Mouse (Mus musculus): ENCODE data around the gene Bbs9.

Gene Bbs9

GRCm38 (mm10) chr9:22532810-22533447, 57.4 kb downstream of the Bbs9 start:
- no peak for DNase-seq (ENCODE audit: low spot score in 2 of 2)

GRCm38 (mm10) chr9:22537767-22538373, 62.4 kb downstream of the Bbs9 start:
- DNase-seq (ENCODE audit: low spot score in 2 of 2): no peak

DNA sequence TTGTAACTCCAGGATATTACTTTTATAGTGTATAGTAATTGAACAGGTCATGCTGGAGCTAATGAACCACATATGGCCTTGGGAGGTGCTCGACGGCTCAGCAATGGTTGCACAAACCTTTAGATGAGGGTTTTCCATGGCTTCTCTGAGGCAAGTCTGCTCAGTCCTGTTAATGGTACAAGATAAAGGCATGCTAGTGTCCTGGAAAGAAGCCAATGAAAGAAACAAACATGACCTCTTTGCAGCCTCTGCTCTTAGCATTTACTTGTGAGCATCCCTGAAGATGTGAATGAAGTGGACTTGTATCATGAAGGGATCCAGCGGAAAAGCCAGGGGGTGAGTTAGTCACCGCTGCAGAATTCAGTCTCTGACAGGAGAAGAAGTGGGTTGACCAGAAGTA, 64.0 kb downstream of the Bbs9 start:
- no peak for DNase-seq (ENCODE audit: low spot score in 2 of 2)

- DNase-seq (ENCODE audit: low spot score in 2 of 2): no peak
Measured at GRCm38 (mm10) chr9:22541130-22541529, 65.6 kb downstream of the Bbs9 start.

DNA sequence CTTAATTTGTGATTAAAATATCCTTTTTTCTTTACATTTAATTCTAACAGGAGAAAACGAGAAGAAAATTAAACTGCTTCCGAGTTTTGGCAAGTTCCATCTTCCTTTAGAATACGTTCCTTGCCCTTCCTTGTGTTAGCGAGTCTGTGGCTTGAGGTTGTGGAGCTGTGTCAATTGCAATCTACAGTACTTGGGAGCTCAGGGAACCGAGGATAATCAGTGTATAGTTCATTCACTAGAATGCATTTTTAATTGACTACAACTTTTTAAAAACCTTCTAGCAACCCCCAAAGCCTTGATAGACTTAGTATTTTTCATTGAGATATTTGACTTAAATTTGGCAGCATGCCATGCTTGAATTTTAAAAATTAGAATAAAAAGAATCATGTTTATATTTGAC, 68.0 kb downstream of the Bbs9 start:
- no peak for DNase-seq (ENCODE audit: low spot score in 2 of 2)

DNA sequence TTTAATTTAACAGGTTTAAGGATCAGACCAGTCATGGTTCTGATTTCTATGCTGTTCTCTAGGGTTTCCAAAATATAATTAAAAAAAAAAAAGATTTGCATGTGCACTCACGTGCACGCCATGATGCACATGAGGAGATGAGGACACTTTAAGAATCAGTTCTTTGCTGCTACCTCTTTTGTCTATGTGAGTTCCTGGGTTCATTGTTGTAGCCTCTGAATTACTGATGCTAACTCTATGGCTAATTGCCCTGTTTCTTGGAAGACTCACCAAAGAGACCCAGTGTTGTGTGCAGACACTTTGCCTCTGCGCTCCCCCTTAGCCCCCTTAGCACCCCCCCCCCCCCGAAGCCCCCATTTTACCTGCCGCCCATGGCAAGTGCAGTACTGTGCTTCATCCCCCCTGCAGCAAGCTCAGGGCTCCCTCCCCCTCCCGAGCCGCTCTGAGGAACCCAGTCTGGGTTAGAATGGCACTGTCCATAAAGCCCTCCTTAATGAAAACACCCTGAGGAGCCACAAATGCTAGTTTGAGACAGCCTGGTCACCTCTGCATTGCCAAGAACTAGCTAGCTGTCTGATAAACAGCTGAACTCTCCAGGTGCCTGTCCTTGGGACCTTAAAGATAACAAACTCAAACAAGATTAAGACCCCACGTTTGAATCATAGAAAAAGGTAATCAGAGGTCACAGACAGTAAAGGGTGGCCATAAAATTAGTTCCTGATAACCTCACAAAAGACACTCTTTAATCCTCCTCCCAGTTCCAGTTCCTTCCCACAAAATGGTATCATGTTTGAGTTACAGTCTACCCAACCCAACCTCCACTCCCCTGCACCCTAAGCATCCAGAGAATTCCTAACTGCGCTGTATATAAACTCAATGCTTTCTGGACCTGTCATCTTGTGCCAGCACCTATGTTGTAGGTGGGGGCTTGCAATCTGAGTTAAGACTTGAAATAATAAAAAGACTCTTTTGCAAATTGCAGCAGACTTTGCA, 69.1 kb downstream of the Bbs9 start:
- DNase-seq (ENCODE audit: low spot score in 2 of 2): no peak

DNA sequence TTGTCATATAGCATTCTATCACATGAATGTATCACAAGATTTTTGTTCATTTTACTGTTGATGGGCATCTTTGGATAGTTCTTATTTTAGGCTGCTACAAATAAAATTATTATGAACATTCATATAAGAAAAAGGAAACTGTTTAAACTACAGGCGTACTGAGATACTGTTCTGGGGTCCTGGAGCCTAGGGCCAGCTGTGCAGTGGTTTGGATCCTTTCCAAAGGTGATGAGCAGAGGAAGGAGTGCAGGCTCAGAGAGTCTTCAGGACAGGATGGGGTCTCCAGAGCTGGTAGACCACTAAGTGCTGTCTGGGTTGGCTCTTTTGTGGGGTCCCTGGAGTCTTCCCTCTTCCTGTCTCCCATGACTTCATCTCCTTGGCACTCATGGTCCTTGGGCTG, 75.8 kb downstream of the Bbs9 start:
- no peak for DNase-seq (ENCODE audit: low spot score in 2 of 2)

- DNase-seq (ENCODE audit: low spot score in 2 of 2): no peak
Measured at GRCm38 (mm10) chr9:22556076-22556475, 80.6 kb downstream of the Bbs9 start.

GRCm38 (mm10) chr9:22557467-22557866, 82.0 kb downstream of the Bbs9 start:
- peak; percentile 45 to 83 for DNase-seq (ENCODE audit: low spot score in 2 of 2)

GRCm38 (mm10) chr9:22563612-22564347, 88.3 kb downstream of the Bbs9 start:
- no peak for DNase-seq (ENCODE audit: low spot score in 2 of 2)

DNA sequence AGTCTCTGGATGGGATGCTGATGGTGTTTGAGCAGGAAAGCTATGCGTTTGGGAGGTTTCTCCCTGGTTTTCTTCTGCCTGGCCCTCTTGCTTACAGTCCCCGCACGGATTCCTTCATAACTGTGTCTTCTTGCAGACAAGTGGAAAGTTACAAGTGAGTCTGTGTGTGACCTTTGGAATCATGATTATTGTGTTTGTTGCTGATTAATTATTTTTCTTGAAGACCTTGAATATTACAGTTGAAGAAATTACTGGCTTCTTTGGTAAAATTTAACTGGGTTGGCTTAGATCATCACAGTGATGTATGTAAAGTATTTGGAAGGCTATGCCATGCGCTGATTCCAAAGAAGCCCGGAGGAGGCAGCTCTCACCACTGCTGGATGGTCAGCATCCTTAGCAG, 92.2 kb downstream of the Bbs9 start:
- DNase-seq (ENCODE audit: low spot score in 2 of 2): no peak

- no peak for DNase-seq (ENCODE audit: low spot score in 2 of 2)
Measured at GRCm38 (mm10) chr9:22576426-22577139, 101.1 kb downstream of the Bbs9 start.

DNA sequence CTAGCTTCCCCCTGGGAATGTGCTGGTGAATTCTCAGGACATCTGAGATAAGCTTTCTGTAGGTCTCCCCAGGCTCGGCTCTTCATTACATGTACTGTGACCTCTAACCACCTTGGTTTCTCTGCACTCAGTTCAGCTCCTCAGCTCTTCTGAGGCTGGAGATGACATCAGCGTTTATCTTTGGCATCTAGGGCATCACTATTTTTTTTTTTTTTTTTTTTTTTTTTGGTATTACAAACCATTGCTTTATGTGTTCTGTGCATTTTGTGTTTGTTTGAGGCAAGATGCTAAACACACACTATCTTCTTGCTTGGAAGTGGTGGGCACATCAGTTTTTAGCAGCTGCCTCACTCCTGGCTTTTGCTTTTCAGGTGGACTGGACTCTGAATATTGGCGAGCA, 102.8 kb downstream of the Bbs9 start:
- DNase-seq (ENCODE audit: low spot score in 2 of 2): no peak

DNA sequence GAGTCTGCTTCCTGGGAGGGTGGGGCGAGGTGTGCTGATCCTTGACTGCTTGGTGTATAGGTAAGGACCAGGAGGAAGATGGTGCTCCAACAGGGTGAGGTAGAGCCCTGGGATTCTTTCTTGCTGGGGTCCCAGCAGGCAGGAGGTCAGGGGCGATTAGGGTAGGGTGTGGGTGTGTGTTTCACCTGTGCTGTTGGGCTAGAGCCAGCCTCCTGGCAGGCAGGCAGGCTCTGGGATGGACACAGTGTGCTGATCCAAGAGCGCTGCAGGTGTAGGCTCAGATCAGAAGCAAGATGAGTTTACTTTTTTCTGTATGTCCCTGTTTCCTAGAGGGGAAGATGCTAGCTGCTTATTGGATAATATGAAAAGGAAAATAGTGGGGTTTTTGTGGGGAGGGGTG, 108.7 kb downstream of the Bbs9 start:
- no peak for DNase-seq (ENCODE audit: low spot score in 2 of 2)

- DNase-seq (ENCODE audit: low spot score in 2 of 2): no peak
Measured at GRCm38 (mm10) chr9:22593032-22593431, 117.5 kb downstream of the Bbs9 start.

DNA sequence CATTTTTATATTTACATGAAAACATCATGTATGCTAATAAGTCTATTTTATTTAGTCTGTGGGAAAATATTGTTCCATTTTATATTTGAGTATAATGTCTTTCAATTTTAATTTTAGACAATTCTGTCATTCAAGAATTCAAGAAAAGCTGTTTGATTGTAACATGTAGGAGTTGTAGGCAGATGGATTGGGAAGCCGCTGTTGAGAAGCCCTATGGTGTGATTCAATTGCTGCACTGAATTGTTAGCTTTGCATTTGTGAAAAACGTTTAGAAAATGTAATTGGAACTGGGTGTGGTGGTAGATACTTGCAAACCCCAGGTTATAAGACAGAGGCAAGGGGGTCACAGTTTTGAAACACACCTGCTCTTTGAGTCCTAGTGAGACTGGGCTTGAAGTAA, 121.1 kb downstream of the Bbs9 start:
- no peak for DNase-seq (ENCODE audit: low spot score in 2 of 2)

GRCm38 (mm10) chr9:22613271-22613824, 137.8 kb downstream of the Bbs9 start:
- no peak for DNase-seq (ENCODE audit: low spot score in 2 of 2)

DNA sequence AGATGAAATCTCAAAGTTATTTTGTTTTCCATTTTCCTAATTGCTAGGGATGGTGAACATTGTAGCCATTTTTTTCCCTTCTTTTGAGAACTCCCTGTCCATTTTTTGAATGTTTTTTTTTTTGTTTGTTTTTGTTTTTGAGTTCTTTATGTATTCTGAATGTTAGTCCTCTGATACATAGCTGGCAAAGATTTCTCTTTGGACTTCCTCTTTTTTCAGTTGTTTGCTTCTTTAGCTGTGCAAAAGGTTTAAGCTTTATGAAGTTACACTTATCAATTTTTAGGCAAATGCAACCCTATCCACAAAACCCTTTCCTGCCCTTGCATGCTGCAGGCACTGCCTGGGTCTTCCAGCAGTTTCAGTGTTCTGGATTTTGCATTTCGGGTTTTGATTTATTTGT, 143.7 kb downstream of the Bbs9 start:
- DNase-seq (ENCODE audit: low spot score in 2 of 2): no peak

DNA sequence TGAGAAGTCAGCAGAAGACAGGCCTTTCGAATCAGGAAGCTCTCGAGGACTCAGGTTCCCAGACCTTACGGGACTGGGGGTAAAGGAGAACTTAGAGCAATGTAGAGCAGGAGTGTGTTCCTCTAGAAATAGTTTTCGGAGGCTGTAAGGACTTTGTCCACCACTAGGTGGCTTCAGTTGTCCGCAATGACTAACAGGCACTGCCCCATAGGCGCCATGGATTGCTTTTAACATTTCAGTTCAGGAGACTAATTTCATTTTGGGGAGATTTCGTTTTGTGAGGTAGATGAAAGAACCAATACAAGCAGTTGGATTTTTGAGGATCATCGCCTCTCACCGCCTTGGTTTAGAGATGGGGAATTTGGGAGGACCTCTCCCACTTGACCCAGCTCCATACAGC, 149.5 kb downstream of the Bbs9 start:
- DNase-seq (ENCODE audit: low spot score in 2 of 2): peak; percentile 41 to 71

DNA sequence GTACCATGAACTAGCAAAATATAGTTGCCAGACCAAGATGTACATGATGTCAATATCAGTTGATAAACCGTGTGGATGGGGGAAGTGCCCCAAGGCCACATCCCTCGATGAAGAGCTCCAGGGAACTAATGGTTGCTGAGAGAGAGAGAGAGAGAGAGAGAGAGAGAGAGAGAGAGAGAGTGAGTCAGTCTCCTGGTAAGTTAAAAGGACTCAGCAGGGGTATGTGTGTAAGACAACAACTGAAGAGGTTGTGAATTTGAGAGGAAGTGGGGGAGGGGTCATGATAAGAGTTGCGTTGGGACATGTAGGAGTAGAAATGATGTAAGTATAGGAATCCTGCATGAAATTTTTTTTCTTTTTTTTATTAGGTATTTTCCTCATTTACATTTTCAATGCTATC, 150.5 kb downstream of the Bbs9 start:
- DNase-seq (ENCODE audit: low spot score in 2 of 2): no peak

DNA sequence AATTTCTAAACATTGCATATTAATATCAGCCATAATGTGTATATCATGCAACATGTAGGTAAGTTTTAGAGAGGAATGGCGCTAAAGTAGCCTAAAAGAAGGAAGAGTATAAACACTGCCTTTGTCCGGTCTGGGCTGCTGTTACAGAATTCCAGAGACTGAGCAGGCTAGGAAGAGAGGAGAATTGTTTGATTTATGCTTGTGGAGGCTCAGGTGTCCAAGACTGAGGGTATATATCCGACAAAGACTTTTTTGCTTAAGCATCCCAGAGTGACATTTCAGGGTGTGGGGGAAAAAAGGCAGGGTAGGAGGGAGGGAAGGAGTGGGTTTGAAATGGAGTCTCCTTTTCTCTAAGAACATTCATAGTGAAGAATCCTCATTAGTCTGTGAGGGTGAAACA, 152.4 kb downstream of the Bbs9 start:
- no peak for DNase-seq (ENCODE audit: low spot score in 2 of 2)
